Mouse (Mus musculus) lung, adult 10 weeks (tissue): ENCODE data around the gene 4931440F15Rik. TPM values are rescaled to one million over a fixed set of nuclear protein-coding genes. Genes with fewer than 3 reads are reported as not detected.

Experiments
- polyA plus RNA-seq: library from polyadenylated mRNA; stranded (reverse); fragments of 350-450 nt; fragmentation: Illumina TruSeq; extraction: RNeasy Lipid Tissue Mini Kit (QIAGEN cat#74804); gene quantifications from one replicate; pipeline ENCODE4 v1.2.3, GENCODE M21; 2014; ENCODE audit warnings: low read depth, low replicate concordance; ENCODE audit not compliant: insufficient read depth

Gene 4931440F15Rik
- not detected for polyA plus RNA-seq

GRCm38 (mm10) chr11:29825271-29825718, at the start of gene 4931440F15Rik:
TSS of gene 4931440F15Rik (minus strand) at chr11:29825668.

Other genes with a start within 250 kb of the 4931440F15Rik start
- 126 TPM for gene Rtn4, start 132.7 kb downstream of the 4931440F15Rik start, polyA plus RNA-seq
- 1.4 TPM for gene Eml6, start 200.4 kb upstream of the 4931440F15Rik start, polyA plus RNA-seq